Mouse (Mus musculus) fibroblast of lung, adult 2 months (primary cell): Measurements from ENCODE around the gene Gpr152.
"Not testable (repeated sequence)": the region's sequence is repeated elsewhere in the genome, so short reads cannot be mapped to it uniquely, and the experiment has no call there.

Experiments
- DNase-seq: peaks from one replicate; pipeline ENCODE4 v3.0.0-alpha.2; 2011; ENCODE audit warnings: low read depth

The Gpr152 gene

GRCm38 (mm10) chr19:4112063-4112960 lies 27.3 kb upstream of the Gpr152 start:
- no peak for DNase-seq

GRCm38 (mm10) chr19:4113186-4113805 lies 26.3 kb upstream of the Gpr152 start:
- peak; percentile 92 for DNase-seq

- no peak for DNase-seq
These were observed 25.8 kb upstream of the Gpr152 start for GRCm38 (mm10) chr19:4113806-4114230.

- no peak for DNase-seq
These were observed 25.0 kb upstream of the Gpr152 start for GRCm38 (mm10) chr19:4114551-4114950.

- no peak for DNase-seq
These were observed 24.4 kb upstream of the Gpr152 start for GRCm38 (mm10) chr19:4115144-4115543.

GRCm38 (mm10) chr19:4115816-4116215 lies 23.8 kb upstream of the Gpr152 start:
- no peak for DNase-seq

GRCm38 (mm10) chr19:4117006-4117405 lies 22.6 kb upstream of the Gpr152 start:
- DNase-seq, result no peak

GRCm38 (mm10) chr19:4118350-4118749 lies 21.2 kb upstream of the Gpr152 start:
- no peak for DNase-seq

- no peak for DNase-seq
These were observed 19.7 kb upstream of the Gpr152 start for GRCm38 (mm10) chr19:4119716-4120487.

GRCm38 (mm10) chr19:4120496-4120895 lies 19.1 kb upstream of the Gpr152 start:
- no peak for DNase-seq

GRCm38 (mm10) chr19:4121097-4121805 lies 18.3 kb upstream of the Gpr152 start:
- peak; percentile 99 for DNase-seq

- not testable (repeated sequence) for DNase-seq
These were observed 17.7 kb upstream of the Gpr152 start for GRCm38 (mm10) chr19:4121896-4122295.

GRCm38 (mm10) chr19:4122411-4123370 lies 16.9 kb upstream of the Gpr152 start:
- DNase-seq, result no peak

- DNase-seq, result no peak
These were observed 15.2 kb upstream of the Gpr152 start for GRCm38 (mm10) chr19:4124432-4124831.

- not testable (repeated sequence) for DNase-seq
These were observed 14.3 kb upstream of the Gpr152 start for GRCm38 (mm10) chr19:4125268-4125667.

GRCm38 (mm10) chr19:4125741-4126696 lies 13.6 kb upstream of the Gpr152 start, which contains the start of gene Aip:
Aip (minus strand) TSS chr19:4125858.
- peak; percentile 94 for DNase-seq

- DNase-seq, result no peak
These were observed 12.7 kb upstream of the Gpr152 start for GRCm38 (mm10) chr19:4126759-4127495.

- DNase-seq, result no peak
These were observed 10.1 kb upstream of the Gpr152 start for GRCm38 (mm10) chr19:4129462-4129861.

GRCm38 (mm10) chr19:4130106-4130505 lies 9.5 kb upstream of the Gpr152 start:
- no peak for DNase-seq
